Mouse (Mus musculus) kidney, adult 2 months (tissue): ENCODE results near the gene Rgs7bp.
"Not testable (repeated sequence)": the region's sequence is repeated elsewhere in the genome, so short reads cannot be mapped to it uniquely, and the experiment has no call there.

Experiments used
- CTCF ChIP-seq: fragments of 200-500 bp; conservative IDR thresholded peaks from 2 replicates; pipeline ENCODE4 v1.5.1; 2011; ENCODE audit warnings: low read depth, mild to moderate bottlenecking, control low read depth, low read length, moderate library complexity, mixed read lengths; ENCODE audit not compliant: insufficient read depth, insufficient read length
- POLR2A ChIP-seq: fragments of 200-500 bp; IDR thresholded peaks from one replicate; pipeline ENCODE4 v1.6.1; 2011; ENCODE audit warnings: low read depth, low read length, control low read depth

DNA sequence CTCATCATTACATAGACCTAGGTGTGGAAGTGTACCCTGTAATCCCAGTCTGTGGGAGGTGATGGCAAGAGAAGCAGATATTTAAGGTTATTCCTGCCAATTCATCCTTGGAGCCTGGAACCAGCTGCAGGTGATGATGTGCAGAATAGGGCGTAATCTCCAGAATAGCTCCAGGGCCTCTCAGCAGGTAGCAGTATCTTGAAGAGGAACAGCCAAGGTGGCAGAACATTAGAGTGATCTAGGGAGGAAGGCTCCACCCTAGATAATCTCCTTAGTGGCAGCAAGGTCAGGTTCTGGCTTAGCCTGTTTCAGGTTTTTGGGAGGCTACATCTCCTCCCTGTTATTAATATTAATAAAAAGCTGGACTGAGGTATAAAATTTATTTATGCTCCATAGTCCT lies 143.7 kb downstream of the Rgs7bp start:
- TF ChIP-seq CTCF, POLR2A: not testable (repeated sequence)
